Mouse (Mus musculus): ENCODE data around the gene Traf4. TPM values are rescaled to one million over a fixed set of nuclear protein-coding genes. Genes with fewer than 3 reads are reported as not detected.
"Not testable (repeated sequence)": the region's sequence is repeated elsewhere in the genome, so short reads cannot be mapped to it uniquely, and the experiment has no call there.

Traf4 gene
- polyA plus RNA-seq, 1 experiment: 22.0 TPM

- DNase-seq (ENCODE audit: extremely low spot score in 1 of 2, low spot score in 1 of 2): no peak
Measured at GRCm38 (mm10) chr11:78146168-78146567, 19.2 kb downstream of the Traf4 start.

- no peak for DNase-seq (ENCODE audit: extremely low spot score in 1 of 2, low spot score in 1 of 2)
Measured at GRCm38 (mm10) chr11:78143520-78143919, 21.9 kb downstream of the Traf4 start.

GRCm38 (mm10) chr11:78140665-78141064 lies 24.7 kb downstream of the Traf4 start:
- DNase-seq (ENCODE audit: extremely low spot score in 1 of 2, low spot score in 1 of 2): no peak

GRCm38 (mm10) chr11:78138023-78138422 lies 27.4 kb downstream of the Traf4 start:
- no peak for DNase-seq (ENCODE audit: extremely low spot score in 1 of 2, low spot score in 1 of 2)

DNA sequence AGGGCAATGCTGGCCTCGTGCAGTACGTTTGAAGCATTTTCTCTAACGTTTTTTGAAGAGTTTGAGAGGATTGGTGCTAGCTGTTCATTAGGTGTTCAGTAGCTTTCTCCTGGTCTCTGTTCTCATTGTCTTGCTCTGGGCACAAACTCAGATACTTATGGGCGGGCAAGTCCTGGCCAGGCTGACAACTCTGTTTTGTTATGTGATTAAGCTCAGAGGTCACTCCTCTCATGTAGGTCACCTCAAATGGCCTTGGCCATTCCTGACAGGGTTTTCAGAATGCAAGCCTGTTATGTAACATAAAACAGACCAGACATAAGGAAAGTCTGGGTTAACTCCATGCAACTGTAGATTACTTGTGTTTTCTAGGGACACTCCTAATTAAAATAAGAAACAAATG lies 27.8 kb downstream of the Traf4 start:
- DNase-seq (ENCODE audit: extremely low spot score in 1 of 2, low spot score in 1 of 2): no peak

DNA sequence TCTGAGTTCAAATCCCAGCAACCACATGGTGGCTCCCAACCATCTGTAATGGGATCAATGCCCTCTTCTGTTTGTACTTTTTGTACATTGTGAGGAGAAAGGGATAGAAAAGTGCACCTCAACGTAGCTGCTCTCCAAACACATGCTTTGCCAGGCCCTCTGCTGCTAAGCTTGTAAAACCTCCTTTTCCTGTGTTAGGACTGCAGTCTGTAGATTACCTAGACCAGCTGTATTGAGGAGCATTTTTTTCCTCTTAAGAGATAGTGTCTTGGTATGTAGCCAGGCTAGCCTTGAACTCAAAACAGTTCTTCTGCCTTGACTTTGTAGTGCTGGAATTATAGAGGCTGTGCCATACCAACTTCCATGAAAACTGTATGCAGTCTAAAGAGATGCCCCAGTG lies 29.3 kb downstream of the Traf4 start:
- no peak for DNase-seq (ENCODE audit: extremely low spot score in 1 of 2, low spot score in 1 of 2)

DNA sequence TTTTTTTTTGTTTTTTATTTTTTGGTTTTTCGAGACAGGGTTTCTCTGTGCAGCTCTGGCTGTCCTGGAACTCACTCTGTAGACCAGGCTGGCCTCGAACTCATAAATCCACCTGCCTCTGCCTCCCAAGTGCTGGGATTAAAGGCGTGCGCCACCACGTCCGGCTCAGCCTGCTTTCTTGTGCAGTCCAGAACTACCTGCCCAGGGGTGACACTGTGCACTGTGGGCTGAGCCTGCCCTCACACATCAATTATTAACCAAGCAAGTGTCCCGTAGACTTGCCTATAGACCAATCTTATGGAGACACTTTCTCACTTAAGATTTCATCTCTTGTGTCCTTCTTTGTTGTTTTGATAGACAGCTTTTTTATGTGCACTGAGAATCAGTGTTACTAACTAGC lies 30.1 kb downstream of the Traf4 start:
- DNase-seq (ENCODE audit: extremely low spot score in 1 of 2, low spot score in 1 of 2): not testable (repeated sequence)

DNA sequence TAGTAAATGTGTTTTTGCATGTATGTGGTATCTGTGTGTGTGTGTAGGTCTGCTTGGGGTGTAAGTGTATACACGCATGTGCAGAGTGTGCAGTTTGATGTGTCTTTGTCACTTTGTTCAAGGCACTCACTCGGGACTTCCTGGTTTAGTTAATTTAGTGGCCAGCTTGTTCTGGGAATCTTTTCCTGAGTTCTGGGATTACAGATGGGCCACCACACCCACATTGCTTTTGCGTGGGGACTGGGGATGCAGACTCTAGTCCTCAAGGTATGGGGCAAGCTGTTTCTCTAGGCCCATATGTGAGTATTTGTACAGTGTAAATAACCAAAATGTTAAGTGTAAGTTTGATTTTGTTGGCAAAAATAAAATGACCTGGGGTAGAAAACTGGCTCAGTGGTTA lies 31.0 kb downstream of the Traf4 start:
- DNase-seq (ENCODE audit: extremely low spot score in 1 of 2, low spot score in 1 of 2): no peak

DNA sequence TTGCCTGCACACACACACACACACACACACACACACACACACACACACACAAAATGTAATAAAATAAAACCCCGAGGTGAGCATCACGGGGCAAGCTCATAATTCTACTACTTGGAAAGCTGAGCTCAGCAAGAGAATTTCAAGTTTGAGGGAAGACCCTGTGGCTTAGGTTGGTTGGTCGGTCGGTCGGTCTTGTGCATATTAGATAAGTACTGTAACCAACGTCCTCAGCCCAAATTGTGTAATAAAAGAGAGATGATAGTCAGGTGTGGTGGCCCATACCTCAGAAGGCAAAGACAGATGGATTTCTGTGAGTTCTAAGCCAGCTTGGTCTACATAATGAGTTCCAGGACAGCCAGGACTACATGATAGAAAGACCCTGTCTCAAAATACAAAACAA lies 31.5 kb downstream of the Traf4 start:
- DNase-seq (ENCODE audit: extremely low spot score in 1 of 2, low spot score in 1 of 2): no peak

GRCm38 (mm10) chr11:78129458-78129857 lies 35.9 kb downstream of the Traf4 start:
- DNase-seq (ENCODE audit: extremely low spot score in 1 of 2, low spot score in 1 of 2): no peak

- no peak for DNase-seq (ENCODE audit: extremely low spot score in 1 of 2, low spot score in 1 of 2)
Measured at GRCm38 (mm10) chr11:78126739-78127138, 38.6 kb downstream of the Traf4 start.

DNA sequence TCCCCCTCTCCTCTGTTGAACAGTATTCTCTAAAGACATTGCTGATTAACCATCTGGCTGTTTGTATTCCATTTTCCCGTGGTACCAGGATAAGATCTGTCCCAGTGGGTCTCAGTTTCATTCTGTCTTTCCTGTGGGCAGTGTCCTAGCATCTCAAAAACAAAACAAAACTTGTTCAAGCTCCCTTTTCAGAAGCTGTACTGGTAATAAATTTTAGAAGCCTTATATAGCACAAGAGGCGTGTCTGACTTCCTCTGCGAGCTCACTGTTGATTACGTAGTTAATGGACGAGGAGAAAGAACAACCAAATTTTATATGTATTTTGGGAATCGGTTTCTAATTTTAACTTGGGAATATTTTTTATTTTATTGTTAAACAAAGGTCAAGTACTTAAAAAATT lies 39.7 kb downstream of the Traf4 start:
- no peak for DNase-seq (ENCODE audit: extremely low spot score in 1 of 2, low spot score in 1 of 2)

GRCm38 (mm10) chr11:78123782-78124181 lies 41.6 kb downstream of the Traf4 start:
- DNase-seq (ENCODE audit: extremely low spot score in 1 of 2, low spot score in 1 of 2): no peak

DNA sequence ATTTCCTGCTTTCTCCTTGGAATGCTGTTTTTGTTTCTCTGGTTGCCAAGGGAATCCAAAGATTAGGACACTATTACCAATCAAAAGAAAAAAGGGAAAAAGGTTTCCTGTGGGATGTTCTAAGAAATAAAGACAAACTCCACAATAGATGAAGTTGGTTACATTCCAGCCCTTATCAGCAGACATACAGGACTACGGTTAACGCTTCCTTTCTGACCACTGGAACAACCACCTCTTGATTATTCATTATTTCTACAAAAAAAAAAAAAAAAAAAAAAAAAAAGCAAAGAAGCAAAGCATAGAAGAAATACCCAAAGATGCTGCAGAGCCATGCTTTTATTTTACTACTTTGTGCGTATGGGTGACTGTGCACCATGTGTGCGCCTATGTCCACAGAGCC lies 42.6 kb downstream of the Traf4 start:
- DNase-seq (ENCODE audit: extremely low spot score in 1 of 2, low spot score in 1 of 2): no peak

DNA sequence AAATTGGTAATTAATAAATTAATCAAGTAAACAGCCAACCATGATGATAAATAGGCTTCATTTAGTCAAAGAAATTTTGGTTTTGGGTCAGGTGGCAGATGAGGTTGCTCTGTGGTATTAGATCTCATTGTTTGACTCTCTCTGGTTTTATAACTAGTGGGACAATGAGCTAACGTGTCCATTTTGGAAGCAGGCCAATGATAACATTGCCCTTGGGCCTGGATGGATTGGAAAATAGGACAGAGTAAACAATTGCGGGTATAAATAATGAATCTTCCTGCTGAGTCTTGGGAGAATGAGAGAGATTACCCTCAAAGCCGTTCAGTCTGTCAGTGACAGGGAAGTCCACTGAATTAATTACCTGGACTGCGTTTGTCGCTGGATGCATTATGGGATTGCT lies 44.2 kb downstream of the Traf4 start:
- DNase-seq (ENCODE audit: extremely low spot score in 1 of 2, low spot score in 1 of 2): no peak

- no peak for DNase-seq (ENCODE audit: extremely low spot score in 1 of 2, low spot score in 1 of 2)
Measured at GRCm38 (mm10) chr11:78119898-78120297, 45.5 kb downstream of the Traf4 start.

GRCm38 (mm10) chr11:78118467-78118866 lies 46.9 kb downstream of the Traf4 start:
- no peak for DNase-seq (ENCODE audit: extremely low spot score in 1 of 2, low spot score in 1 of 2)

DNA sequence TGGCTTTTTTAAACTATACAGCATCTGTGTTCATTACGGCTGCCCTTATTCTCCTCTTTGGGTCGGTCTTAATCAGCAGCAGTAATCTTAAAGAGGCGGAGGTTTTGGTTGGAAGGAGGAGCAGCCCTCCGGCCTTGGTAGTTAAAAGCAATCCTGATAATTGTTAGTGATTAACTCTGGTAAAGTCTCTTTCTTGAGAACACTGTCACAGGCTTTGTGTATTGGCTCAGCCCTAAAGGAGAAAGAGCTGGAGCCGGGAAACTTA lies 49.3 kb downstream of the Traf4 start:
- DNase-seq (ENCODE audit: extremely low spot score in 1 of 2, low spot score in 1 of 2): no peak

- DNase-seq (ENCODE audit: extremely low spot score in 1 of 2, low spot score in 1 of 2): peak; percentile 91 to 95
Measured at GRCm38 (mm10) chr11:78115367-78116145, 49.8 kb downstream of the Traf4 start.

GRCm38 (mm10) chr11:78114676-78115366 lies 50.6 kb downstream of the Traf4 start:
- DNase-seq (ENCODE audit: extremely low spot score in 1 of 2, low spot score in 1 of 2): no peak

- peak in 1 of 2 experiments; percentile 48 for DNase-seq (ENCODE audit: extremely low spot score in 1 of 2, low spot score in 1 of 2)
Measured at GRCm38 (mm10) chr11:78113616-78114015, 51.8 kb downstream of the Traf4 start.
